Mouse (Mus musculus) thymus, adult 2 months (tissue): Measurements from ENCODE around the gene Atp6v0c.

Experiments
- CTCF ChIP-seq: fragments of 200-500 bp; IDR thresholded peaks from 2 replicates; pipeline ENCODE4 v1.5.1; 2012; ENCODE audit warnings: mild to moderate bottlenecking, control low read depth, low read length, moderate library complexity, borderline replicate concordance; ENCODE audit not compliant: control insufficient read depth, poor library complexity, insufficient read depth; ENCODE audit errors: extremely low read depth
- POLR2A ChIP-seq: fragments of 200-500 bp; IDR thresholded peaks from 2 replicates; pipeline ENCODE4 v1.6.1; 2012; ENCODE audit warnings: mild to moderate bottlenecking, low read length, control low read depth, moderate library complexity; ENCODE audit not compliant: control insufficient read depth, poor library complexity, insufficient read depth; ENCODE audit errors: extremely low read depth

- TF ChIP-seq CTCF (no peak), POLR2A (no peak)
These were observed 3.9 kb upstream of the Atp6v0c start for GRCm38 (mm10) chr17:24173423-24173822.
